Mouse (Mus musculus) brown adipose tissue, adult 24 weeks (tissue): ENCODE data around the gene Pgk1. TPM values are rescaled to one million over a fixed set of nuclear protein-coding genes. Genes with fewer than 3 reads are reported as not detected.

Experiments
- H3K27ac ChIP-seq: fragments of 200-500 bp; replicated peaks from 2 replicates; pipeline ENCODE4 v1.5.1; 2012; ENCODE audit warnings: low read depth, mild to moderate bottlenecking, low read length
- H3K4me1 ChIP-seq: fragments of 200-500 bp; 2 replicates; pipeline ENCODE4 v1.6.1; 2012; ENCODE audit warnings: low read length, mixed read lengths; ENCODE audit not compliant: control insufficient read depth, insufficient read depth, insufficient read length
- H3K4me3 ChIP-seq: fragments of 200-500 bp; 2 replicates; pipeline ENCODE4 v1.5.1; 2012; ENCODE audit warnings: low read depth, mild to moderate bottlenecking, low read length, moderate library complexity; ENCODE audit not compliant: insufficient read depth
- polyA plus RNA-seq: library from polyadenylated mRNA; stranded (reverse); fragments of >200 nt; gene quantifications from 2 replicates; pipeline ENCODE4 v1.2.4, GENCODE M21; 2012; ENCODE audit not compliant: missing spikeins, insufficient read depth, insufficient read length

Gene Pgk1
- polyA plus RNA-seq: 799 and 832 TPM in 2 replicates

DNA sequence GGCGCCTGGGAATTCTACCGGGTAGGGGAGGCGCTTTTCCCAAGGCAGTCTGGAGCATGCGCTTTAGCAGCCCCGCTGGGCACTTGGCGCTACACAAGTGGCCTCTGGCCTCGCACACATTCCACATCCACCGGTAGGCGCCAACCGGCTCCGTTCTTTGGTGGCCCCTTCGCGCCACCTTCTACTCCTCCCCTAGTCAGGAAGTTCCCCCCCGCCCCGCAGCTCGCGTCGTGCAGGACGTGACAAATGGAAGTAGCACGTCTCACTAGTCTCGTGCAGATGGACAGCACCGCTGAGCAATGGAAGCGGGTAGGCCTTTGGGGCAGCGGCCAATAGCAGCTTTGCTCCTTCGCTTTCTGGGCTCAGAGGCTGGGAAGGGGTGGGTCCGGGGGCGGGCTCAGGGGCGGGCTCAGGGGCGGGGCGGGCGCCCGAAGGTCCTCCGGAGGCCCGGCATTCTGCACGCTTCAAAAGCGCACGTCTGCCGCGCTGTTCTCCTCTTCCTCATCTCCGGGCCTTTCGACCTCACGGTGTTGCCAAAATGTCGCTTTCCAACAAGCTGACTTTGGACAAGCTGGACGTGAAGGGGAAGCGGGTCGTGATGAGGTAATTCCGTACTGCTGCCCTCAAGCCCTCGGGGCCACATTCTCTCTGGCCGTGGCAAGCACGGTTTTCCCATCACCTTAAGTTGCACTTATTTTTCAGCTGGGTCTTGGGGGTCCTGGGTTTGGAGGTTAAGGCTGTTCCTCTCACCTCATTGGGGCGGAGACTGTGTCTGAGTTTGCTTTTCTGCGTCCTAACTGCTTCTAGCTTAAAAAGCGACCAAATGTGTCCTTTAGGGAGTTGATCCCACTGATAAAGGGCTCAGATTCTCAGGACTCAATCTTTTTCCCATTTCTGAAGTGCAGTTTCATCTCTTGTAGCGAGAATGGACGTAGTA, at the start of gene Pgk1:
TSS of gene Pgk1 (plus strand) at position 388 of the 937 bp plus-strand sequence.
- peak within 1 kb of the TSS; percentile 93 for H3K4me3 ChIP-seq
- peaks cover 6% of the 10 kb centered on the region for H3K4me1 ChIP-seq
- peak within 1 kb of the TSS; percentile 92 for H3K27ac ChIP-seq

DNA sequence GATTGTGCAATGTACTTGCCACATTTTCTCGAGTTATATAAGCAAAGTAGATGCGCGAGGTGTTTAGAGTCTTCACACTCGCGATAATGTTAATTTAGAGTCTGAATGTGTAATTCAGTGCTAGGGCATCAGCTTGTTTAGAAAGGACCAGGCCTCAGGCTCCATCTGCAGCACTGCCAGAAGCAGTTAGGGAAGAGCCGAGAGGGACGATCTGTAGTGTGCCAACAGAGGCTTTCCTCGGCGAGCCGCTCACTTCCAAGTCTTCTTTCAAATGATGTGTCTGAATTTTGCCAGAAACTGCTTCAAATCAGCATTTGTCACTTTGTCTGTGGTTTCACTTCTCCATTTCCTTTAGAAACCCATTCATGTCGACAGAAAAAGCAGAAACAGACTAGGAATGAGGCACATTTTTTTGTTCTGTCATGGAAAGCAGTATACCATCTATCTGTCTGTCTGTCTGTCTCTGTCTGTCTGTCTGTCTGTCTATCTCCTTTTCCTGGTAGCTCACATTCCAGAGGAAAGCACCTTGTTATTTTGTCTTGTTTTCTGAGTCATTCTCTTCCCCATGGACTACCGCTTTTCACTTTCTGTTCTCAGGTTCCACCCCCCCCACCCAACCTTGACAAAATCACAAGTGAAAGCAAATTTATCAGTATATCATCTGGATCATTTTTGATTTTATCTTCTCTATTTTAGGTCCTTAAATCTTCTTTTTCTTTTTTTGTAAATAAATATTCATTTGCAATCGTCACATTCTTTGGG, 47.4 kb upstream of the Pgk1 start:
- H3K4me1 ChIP-seq: no peaks in the 10 kb centered on the region

DNA sequence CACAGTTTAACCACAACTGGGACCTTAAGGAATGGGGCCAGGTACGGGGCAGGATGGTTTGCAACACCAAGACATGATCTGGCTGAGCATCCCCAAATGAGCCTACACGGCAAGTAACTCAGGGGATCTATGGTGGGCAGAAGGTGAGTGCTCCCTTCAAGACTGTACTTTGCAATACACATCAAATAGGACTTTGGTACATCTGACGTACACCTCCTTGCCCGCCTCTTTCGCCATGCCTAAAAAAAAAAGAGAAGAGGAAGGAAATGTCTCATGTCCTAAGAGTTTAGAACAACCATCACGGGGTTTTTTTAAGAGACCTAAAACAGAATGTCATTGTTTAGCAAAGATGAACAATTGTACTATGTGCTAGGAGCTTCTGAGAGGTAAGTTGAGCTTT, 44.0 kb upstream of the Pgk1 start, which contains the start of gene Tlr13:
TSS of gene Tlr13 (plus strand) at position 269 of the 400 bp plus-strand sequence.
- no peaks in the 10 kb centered on the region for H3K4me1 ChIP-seq
- H3K27ac ChIP-seq: peak within 1 kb of the TSS; percentile 31; the same call in 1 of the 2 replicates
- H3K4me3 ChIP-seq: no peak within 1 kb of the TSS

More for the DNA sequence above, 47.4 kb upstream of the Pgk1 start:
- H3K27ac ChIP-seq: no peak overlapping the region
- H3K4me3 ChIP-seq: no peak overlapping the region

DNA sequence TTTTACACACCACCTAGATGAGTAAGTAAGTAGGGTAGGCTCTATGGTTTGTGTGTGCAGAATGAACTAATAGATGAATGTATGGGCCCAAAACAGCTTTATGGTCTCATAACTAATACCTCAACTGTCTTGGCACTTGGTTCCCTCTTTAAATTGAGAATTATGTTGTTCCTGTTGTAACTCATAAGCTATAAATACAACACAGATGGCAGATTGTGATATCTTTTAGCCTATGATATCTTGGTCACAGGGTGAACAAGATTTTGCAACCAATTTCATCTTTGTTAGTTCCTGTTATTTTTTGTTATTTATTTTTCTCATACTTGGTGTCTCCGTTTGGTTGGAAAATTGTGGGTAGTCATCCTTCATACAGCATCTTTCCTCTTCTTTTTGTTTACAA, 38.7 kb upstream of the Pgk1 start:
- H3K4me1 ChIP-seq: no peaks in the 10 kb centered on the region

DNA sequence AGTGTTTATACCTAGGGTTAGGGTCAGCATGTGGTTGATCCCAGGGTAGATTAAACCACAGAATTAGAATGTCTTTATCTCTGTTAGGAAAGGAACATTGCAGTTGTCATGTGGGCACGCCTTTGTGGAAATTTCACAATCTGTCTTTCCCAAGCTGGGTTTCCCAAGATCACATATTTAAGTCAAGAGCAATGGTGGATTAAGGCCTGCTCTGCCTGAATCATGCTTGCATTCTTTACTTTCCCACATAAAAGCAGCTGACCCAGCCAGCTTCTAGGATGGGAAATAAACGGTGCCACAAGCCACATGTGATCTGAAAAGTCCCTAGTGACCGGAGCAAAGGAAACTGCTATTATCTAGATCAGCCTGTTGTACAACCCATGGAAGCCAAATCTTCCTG, 37.4 kb upstream of the Pgk1 start:
- Histone ChIP-seq H3K27ac (no peak overlapping the region), H3K4me1 (no peaks in the 10 kb centered on the region), H3K4me3 (no peak overlapping the region)

More for the DNA sequence above, 38.7 kb upstream of the Pgk1 start:
- Histone ChIP-seq H3K4me3 (no peak overlapping the region), H3K27ac (no peak overlapping the region)

DNA sequence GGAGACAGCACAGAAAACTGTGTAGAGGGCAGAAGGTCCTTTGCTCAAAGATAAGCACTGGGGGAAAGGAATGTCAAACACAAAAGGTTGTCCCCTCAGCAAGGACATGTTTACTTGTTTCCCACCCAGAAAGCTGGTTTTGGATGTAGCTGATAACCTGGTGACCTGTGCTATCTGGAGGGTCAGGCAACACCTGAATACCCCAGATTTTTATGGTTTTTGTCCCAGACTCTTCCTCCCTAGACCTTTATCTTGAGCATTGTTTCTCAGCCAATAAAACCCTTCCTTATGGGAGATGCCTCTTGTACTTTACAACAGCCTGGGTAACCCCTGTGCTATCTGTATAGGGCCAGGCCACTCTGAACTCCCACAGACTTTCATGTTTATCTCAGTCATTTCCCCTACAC, 32.7 kb upstream of the Pgk1 start:
- no peak overlapping the region for H3K4me3 ChIP-seq
- H3K27ac ChIP-seq: no peak overlapping the region
- H3K4me1 ChIP-seq: no peaks in the 10 kb centered on the region

DNA sequence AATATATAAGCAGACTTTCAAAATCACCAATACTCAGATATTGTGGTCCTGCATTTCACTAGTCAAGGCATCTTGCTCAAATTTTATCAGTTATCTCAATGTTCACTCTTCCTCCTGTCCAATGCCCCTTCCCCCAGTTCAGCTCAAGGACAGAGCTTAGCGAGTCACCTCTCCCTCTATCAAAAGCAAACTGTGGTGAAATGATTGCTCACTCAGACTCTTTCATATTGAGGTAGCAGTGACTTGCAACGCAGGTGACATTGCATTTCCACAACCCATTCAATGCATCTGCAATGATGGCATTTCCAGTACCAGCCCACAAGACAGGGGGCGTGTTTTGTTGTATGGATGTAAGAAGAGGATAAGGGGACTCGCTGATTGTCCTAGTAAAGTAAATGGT, 31.0 kb upstream of the Pgk1 start:
- no peak overlapping the region for H3K27ac ChIP-seq
- H3K4me3 ChIP-seq: no peak overlapping the region
- H3K4me1 ChIP-seq: no peaks in the 10 kb centered on the region

DNA sequence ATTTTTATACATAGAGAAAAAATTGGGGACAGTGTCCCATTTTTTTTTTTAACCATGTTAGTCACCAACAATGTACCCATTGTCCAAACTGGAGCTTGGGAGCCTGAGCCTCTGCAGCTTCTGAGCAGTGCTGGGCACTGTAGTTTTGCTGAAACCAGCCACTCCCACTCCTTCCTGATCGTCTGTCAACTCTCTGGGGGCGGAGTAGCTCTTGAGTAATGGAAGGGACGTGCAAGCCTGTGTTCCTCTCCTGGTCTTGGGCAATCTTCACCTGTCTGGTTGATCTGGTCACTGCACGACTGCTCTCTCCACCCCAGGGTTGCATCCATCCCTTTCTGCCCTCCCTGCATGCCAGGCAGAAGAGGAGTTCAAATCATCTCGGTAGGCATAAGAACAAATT, 22.9 kb upstream of the Pgk1 start:
- no peaks in the 10 kb centered on the region for H3K4me1 ChIP-seq
- H3K27ac ChIP-seq: no peak overlapping the region
- no peak overlapping the region for H3K4me3 ChIP-seq

DNA sequence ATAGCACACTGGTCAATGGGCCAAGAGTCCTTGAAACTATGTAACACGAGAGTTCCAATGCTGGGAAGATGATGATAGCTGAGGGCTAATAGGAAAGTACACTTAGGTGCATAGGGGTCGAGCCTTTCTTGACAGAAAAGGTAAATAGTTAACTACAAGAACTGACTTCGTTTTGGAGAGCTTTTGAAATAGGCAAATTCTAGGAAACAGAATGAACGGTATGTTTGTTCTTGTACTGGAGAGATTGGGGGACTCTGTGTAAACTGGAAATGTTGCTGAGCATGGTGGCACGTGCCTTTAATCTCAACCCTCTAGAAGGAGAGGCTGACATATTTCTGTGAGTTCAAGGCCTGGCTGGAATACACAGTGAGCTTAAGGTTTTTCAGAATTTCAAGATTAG, 22.3 kb upstream of the Pgk1 start:
- Histone ChIP-seq H3K27ac (no peak overlapping the region), H3K4me3 (no peak overlapping the region), H3K4me1 (no peaks in the 10 kb centered on the region)

DNA sequence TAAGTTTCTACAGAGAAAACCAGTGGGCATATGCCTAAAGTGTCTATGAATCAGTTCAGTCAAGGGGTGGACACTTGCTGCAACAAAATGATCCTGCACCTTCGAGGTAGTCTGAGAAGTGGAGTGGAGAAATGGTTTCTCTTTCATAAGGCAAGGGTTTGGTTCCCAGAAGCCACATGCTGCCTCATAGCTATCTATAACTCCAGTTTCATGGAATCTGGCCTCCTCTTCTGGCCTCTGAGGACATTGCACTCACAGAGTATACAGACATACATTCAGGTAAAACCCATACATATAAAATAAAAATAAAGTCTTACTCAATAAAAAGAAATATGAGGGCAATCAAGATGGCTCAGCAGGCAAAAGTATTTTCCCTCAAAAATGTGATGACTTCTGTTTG, 21.8 kb upstream of the Pgk1 start:
- no peak overlapping the region for H3K4me3 ChIP-seq
- H3K27ac ChIP-seq: no peak overlapping the region
- H3K4me1 ChIP-seq: no peaks in the 10 kb centered on the region

DNA sequence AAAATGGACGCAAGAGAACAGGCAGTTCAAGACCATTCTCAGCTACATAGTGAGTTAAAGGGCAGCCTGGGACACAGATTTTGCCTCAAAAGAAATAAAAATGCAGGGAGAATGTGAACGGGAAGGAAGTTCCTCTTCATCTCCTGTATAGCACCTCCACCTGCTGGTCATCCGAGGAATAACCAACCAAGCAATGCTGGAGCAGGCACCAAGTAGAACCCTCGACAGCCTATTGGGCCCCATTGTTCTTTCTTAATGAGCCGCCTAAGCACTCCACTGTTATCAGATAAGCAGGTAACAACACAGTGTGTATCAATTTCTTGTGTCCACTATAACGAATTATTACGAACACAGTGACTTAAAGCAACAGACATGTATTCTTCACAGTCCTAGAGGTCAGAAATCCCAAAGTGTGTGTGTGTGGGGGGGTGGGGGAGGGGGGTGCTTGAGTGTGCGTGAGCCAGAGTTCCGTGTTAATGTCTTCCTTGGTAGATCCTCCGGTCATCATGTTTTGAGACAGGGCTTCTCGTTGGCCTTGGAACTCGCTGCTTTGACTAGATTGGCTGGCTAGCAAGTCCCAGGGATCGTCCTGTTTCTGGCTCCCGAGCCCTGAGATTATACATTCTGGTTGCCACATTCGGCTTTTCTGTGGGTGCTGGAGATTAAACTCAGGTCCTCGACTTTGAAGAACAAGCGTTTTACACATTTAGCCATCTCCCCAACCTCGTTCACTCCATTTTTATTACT, 15.6 kb upstream of the Pgk1 start:
- H3K4me3 ChIP-seq: peak overlapping the region; percentile 49
- H3K4me1 ChIP-seq: no peaks in the 10 kb centered on the region
- H3K27ac ChIP-seq: no peak overlapping the region

DNA sequence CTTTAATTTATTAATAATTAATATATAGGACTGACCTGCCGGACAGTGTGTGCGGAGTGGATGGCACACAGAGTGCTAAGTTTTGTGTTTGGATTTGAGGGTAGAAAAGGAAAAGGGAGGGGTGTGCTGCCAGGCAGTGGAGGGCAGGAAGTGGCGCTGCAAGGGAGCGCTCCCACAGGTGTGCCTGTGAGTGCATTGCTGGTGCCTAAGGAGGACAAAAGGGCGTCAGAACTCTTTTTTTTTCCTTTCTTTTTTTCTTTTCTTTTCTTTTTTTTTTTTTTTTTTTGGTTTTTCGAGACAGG, 15.1 kb upstream of the Pgk1 start:
- no peak overlapping the region for H3K27ac ChIP-seq
- H3K4me3 ChIP-seq: no peak overlapping the region
- H3K4me1 ChIP-seq: no peaks in the 10 kb centered on the region

DNA sequence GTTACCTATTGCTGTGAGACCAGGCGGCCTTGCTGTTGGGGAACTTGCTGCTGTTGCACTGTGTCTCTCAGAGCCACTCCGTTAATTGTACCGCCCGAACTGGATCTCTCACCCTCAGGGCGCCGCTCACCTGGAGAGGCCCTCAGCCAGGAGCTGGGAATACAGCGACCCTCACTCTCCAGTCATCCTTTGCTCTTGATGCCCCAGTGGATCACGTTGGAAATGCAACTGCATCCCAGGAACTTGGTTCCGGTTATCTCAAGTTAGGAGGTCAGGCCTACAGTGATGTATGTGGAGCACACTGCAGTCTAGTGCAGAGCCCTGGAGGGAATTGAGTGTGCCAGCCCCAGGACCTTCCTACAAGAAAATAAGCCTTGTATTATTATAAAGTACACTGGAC, 10.6 kb upstream of the Pgk1 start:
- Histone ChIP-seq H3K4me1 (no peaks in the 10 kb centered on the region), H3K4me3 (no peak overlapping the region), H3K27ac (no peak overlapping the region)

DNA sequence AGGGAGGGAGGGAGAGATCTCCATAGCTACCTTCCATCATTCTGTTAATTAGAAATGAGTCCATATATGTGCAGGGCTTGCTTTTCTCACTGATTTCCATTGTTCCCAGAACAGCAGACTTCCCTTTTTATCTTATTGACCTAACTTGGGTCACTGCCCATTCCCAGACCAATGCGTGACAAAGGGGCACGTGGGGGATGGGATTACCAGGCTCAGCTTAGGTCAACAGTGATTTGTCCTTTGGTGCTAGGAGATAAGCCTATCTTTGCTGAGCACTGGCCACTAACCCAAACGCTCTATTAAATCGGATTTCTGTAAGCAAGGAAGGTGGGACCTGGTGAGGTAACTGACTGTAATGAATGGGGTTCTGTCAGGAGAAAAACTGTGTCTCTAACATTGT, 2.6 kb upstream of the Pgk1 start:
- Histone ChIP-seq H3K27ac (no peak overlapping the region), H3K4me3 (no peak overlapping the region), H3K4me1 (peaks cover 6% of the 10 kb centered on the region)

DNA sequence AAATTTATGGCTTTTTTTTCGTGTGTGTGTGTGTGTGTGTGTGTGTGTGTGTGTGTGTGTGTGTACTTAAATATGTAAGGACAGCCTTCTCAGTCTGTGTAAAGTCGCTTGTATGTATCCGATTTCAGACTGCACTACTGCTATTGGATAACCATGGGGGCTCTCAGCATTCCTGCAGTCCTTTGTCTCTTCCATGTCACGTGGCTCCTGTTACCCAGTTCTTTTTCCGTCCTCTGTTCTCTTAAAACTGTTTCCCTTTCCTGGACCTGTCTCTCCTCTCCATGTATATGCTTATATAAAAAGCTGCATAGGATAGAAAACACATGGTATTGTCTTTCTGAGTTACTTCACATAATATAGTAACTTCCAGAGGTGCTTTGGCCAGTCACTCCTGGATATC, 1.2 kb upstream of the Pgk1 start:
- peak overlapping the region; percentile 77 for H3K27ac ChIP-seq

More for the DNA sequence above, 1.2 kb upstream of the Pgk1 start:
- peaks cover 6% of the 10 kb centered on the region for H3K4me1 ChIP-seq
- H3K4me3 ChIP-seq: no peak overlapping the region
